Mouse (Mus musculus) embryonic stem cell, embryonic (primary cell): ENCODE data around the gene Plau.

Experiments used
- CTCF ChIA-PET, 4 experiments: fragments of 300-600 bp in 2 of 4; fragments of 350-600 bp in 2 of 4; sonication (Branson Sonifier 250); formaldehyde crosslinking; loops; one replicate each; lab custom pipeline; 2022; ENCODE audit warnings: inconsistent platforms in 2 of 4; lab: Charles Lee
- POLR2A ChIA-PET, 4 experiments: fragments of 300-600 bp in 2 of 4; fragments of 350-600 bp in 2 of 4; sonication (Branson Sonifier 250); formaldehyde crosslinking; loops; one replicate each; lab custom pipeline; 2022; ENCODE audit warnings: antibody characterized with exemption in 4 of 4, inconsistent platforms in 1 of 4; lab: Charles Lee

Plau gene

DNA sequence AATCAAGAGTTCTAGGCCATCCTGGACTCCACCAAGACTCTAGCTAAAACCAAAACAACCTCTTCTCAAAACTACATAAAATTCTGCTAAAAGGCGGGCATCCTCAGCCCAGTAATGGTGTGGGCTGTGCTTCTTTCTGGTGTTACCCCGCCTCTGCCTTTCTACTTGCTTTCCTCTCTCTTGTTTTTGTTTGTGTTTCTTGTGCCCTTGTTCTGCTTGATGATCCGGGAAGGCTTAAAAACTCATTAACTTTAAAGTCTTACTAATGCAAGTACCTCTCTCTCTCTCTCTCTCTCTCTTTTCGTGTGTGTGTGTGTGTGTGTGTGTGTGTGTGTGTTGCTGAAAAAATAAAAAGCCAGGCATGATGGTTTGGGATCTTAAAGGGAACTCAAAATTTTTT, 13.3 kb downstream of the Plau start:
- POLR2A ChIA-PET = interaction anchor here in 2 of 4 experiments (0.8 to 1.4 kb wide), 4 partner anchors 18 to 212 kb away, joined by 3 to 5 read pairs (median 4); partner anchors contain the start of genes Adk (in 1 of the 2), Ap3m1 (in 1 of the 2) and Vcl (in 1 of the 2)
- CTCF ChIA-PET = no interaction called here

DNA sequence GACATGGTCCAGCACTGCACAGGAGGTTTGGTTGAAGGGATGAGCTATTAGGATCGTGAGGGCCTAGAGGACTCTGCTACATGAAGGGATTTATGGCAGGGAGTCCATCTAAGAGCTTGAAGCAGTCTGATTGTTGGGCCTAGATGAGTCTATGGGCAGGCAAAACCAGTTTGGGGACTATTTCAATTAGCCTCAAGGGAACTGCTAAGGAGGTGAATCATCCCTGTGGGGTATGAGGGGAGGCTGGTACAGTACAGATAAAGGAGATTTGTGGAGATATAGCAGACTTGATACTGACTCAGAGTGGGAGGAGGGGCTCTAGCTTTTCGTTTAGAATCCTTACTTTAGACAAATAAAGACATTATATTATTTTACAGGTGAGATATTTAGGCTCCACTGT, 14.0 kb downstream of the Plau start:
- ChIA-PET POLR2A (interaction anchor here in 3 of 4 experiments (0.5 to 1.4 kb wide), 7 partner anchors 19 to 622 kb away, joined by 3 to 5 read pairs (median 3); partner anchors contain the start of genes Vcl (in 2 of the 3), Adk (in 1 of the 3) and Ap3m1 (in 1 of the 3)), CTCF (interaction anchor here in 1 of 4 experiments (0.6 kb wide), 1 partner anchor 199 kb away, joined by 3 read pairs; no protein-coding TSS in a partner anchor)

DNA sequence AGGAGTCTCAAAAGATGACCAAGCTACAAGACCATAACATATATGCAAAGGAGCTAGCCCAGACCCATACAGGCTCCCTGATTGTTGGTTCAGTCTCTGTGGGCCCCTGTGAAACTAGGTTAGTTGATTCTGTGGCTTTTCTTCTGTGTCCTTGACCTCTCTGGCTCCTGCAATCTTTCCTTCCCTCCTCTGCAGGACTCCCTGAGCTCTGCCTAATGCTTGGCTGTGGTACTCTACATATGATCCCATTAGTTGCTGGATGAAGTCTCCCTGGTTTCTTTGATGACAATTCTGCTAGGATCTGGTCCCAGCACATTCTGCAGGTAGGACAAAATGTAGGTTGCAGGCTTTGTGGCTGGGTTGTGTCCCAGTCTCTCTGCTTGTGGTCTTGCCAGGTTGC, 15.3 kb downstream of the Plau start:
- ChIA-PET CTCF (no interaction called here), POLR2A (interaction anchor here in 1 of 4 experiments (0.5 kb wide), 1 partner anchor 90 kb away, joined by 3 read pairs; no protein-coding TSS in a partner anchor)

DNA sequence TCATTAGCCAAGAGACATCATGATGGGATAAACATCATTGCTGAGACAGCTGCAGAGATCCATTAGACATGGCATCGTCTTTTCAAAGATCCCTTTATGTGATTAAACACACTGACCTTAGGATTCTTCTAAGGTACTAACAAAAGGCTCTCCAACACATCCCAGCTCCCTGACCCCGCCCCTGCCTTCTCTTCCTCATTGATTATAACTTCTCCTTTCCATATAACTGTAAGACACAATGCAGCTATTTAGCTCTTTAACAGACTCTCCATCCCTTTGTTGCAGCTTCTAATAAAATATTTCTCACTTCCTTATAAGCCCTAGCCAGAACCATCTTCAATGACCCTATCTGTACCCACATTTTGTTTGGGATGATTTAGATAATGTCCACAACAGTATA, 24.7 kb downstream of the Plau start:
- ChIA-PET POLR2A (interaction anchor here in 3 of 4 experiments (0.9 to 1.3 kb wide), 3 partner anchors 14 to 68 kb away, joined by 3 to 6 read pairs (median 5); no protein-coding TSS in a partner anchor), CTCF (interaction anchor here in 1 of 4 experiments (1.1 kb wide), 1 partner anchor 58 kb away, joined by 3 read pairs; no protein-coding TSS in a partner anchor)

DNA sequence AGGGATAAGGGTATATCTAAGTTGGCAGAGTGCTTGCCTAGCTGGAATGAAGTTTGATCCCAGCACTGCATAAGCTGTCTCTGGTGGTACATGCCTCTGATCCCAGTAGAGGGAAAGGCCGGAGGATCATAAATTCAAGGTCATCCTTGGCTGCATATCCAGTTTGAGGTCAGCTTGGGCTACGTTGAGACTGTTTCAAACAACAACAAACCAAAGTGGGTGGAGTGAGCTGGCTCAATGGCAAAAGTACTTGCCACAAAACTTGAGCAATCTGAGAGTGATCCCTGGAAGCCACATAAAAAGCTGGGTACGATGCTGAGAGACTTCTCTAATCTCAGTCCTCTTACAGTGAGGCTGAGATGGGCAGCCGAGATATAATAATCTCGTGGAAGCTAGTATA, 25.1 kb downstream of the Plau start:
- POLR2A ChIA-PET = interaction anchor here in 3 of 4 experiments (0.9 to 1.3 kb wide), 3 partner anchors 15 to 67 kb away, joined by 3 to 6 read pairs (median 5); no protein-coding TSS in a partner anchor
- CTCF ChIA-PET = interaction anchor here in 3 of 4 experiments (0.6 to 1.1 kb wide), 3 partner anchors 58 to 817 kb away, joined by 3 to 4 read pairs (median 4); no protein-coding TSS in a partner anchor

DNA sequence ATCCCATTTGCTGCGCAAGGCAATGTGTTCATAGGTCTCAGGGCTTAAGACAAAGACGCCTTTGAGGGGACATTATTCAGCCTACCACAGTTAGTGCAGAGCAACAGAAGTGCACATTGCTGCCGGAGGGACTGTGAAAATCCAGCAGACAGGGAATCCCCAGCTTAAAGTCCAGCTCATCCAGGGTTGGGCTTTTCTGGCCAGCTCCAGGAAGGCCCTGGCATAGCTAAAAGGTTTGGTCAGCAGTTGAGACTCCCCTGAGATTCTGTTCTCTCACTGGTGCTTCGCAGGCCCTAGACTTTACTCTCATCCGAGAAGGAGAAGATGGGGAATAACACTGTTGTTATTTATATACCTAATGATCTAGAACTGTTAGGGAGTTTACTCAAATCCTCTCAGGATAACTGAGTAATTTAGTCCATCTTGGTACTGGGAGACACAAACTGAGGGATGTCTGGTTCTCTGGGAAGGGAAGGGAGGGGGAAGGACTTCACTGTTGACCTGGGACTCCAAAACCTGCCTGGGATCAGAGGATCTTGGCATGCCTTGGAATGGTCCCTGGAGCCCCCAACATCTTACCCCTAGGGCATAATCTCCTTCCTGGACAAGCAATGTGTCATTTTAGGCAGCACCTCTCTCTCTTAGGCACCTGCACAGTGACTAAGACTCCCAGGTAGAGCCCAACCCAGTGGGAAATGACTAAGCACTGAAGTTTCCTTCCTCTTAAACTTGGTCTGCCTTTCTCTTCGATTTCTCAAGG, 27.0 kb downstream of the Plau start:
- ChIA-PET POLR2A (interaction anchor here in 1 of 4 experiments (1.1 kb wide), 1 partner anchor 65 kb away, joined by 4 read pairs; the partner anchor contains the start of gene Vcl), CTCF (no interaction called here)

DNA sequence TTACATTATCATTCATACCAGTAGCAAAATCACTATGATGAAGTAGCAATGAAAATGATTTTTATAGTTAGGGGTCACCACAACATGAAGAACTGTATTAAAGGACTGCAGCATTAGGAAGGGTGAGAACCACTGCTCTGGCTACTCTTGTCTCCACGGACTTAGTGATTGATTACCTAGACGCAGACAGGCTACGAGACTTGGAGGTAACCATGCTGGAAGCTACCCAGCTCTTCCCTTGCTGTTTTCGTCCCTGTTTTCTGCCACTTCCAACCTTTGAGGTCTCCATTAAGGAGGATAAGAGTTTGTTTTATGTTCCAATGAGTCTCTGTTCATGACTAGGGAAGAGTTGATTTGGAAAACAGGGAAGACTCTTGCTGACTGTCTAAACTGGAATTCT, 27.7 kb downstream of the Plau start:
- ChIA-PET CTCF (no interaction called here), POLR2A (no interaction called here)

DNA sequence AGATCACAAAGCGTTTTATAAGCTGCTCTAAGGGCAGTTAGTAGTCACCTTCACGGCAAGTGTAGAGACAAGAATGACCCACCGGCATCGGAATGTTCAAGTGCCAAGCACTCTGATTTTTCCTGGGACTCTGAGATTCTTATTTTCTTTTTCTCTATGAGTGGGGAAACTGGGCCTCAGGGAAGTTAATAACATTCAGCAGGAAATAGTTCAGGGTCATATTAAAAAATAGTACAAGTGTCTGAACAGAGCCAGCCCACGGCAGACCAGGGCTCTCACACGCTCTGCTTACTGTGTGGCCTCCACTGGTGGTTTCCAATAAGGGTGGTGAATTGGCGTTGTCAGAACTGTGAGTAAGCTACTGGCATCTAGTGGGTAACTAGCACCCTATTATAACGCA, 29.1 kb downstream of the Plau start:
- ChIA-PET CTCF (interaction anchor here in 2 of 4 experiments (0.8 to 1.0 kb wide), 2 partner anchors 19 to 20 kb away, joined by 3 read pairs; no protein-coding TSS in a partner anchor), POLR2A (interaction anchor here in 2 of 4 experiments (0.6 to 2.0 kb wide), 4 partner anchors 9 to 600 kb away, joined by 3 to 5 read pairs (median 4); no protein-coding TSS in a partner anchor)

DNA sequence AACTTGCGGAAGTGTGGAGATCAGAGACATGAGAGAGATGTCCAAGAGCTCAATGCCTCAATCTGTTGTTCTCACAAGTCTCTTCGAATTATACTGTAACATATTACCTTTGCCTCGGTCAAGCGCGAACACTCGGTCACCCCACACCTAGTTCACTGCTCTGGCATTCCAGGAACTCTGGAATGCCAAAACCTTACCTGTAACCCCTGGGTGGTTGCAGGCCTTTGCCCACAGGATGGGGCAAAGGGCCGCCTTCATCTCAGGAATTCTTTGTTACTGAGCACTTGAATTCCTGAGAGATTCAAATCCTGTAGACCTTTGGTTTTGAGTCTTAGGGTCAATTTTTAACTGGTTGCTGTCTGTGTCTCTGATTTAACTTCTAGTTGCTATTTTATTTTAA, 29.9 kb downstream of the Plau start:
- ChIA-PET POLR2A (interaction anchor here in 1 of 4 experiments (0.6 to 2.0 kb wide), 3 partner anchors 20 to 601 kb away, joined by 3 to 5 read pairs (median 4); no protein-coding TSS in a partner anchor), CTCF (interaction anchor here in 2 of 4 experiments (0.8 to 1.0 kb wide), 3 partner anchors 19 to 63 kb away, joined by 3 read pairs; no protein-coding TSS in a partner anchor)

DNA sequence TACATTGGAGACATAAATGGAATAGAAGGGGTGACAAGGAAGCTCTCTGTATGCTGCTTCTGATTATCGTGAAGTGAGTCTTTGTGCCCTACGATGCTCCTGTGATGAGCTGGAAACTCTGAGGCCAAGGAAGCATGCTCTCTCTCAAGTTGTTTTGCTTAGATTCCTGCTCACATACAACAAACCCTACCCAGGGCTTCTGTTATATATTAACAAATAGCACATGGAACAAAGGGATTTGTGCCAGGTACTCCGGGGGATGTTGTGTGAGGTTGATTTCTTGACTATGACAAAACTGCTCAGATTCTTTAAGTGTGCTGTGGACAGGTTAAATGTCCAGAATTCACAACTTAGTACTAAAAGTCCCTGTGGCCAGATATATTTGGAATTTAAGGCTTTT, 33.6 kb downstream of the Plau start:
- CTCF ChIA-PET = interaction anchor here in 2 of 4 experiments (0.6 to 1.4 kb wide), 2 partner anchors 66 to 67 kb away, joined by 3 to 7 read pairs; no protein-coding TSS in a partner anchor
- POLR2A ChIA-PET = interaction anchor here in 1 of 4 experiments (0.6 to 1.2 kb wide), 3 partner anchors 22 to 316 kb away, joined by 3 to 4 read pairs (median 3); no protein-coding TSS in a partner anchor

DNA sequence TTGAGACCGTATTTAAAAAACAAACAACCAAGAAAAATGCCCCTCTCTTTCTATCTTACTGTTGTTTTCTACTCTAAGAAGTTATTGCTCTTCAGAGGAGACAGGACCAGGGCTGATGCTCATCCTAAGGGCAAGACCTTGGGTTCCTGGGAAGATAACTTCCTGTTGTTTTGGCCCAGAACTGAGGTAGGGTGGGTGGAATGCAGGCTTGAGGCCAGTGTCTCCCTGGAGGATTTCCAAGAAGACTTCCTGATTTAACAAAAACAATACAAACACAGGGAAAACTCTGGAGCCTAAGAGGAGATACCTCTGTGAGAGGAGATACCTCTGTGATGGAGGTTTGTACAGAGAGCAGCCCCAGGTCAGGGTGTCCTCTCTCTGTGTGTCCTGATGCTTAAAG, 35.0 kb downstream of the Plau start:
- POLR2A ChIA-PET = interaction anchor here in 1 of 4 experiments (3.4 kb wide), 1 partner anchor 67 kb away, joined by 17 read pairs; no protein-coding TSS in a partner anchor

DNA sequence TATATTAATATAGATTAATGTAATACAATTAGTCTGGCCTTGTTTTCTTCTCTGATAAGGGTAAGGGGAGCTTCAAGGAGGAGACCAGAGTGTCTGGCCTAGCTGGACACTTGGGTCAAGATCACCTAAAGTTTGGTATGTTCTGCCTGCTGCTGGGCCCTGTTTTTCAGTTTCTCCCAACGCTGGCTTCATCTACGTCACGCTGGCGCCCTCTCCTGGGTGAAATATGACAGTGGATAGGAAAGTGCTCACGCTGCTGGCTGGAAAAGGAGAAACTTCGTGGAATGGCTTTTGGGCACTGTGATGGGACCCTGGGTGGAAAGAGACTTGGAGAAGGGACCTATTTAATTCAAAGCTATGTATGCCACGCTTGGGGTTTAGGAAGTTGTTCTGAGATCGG, 36.8 kb downstream of the Plau start:
- ChIA-PET POLR2A (interaction anchor here in 2 of 4 experiments (0.7 to 3.4 kb wide), 6 partner anchors 27 to 136 kb away, joined by 3 to 17 read pairs (median 5); partner anchors contain the start of gene Vcl (in 1 of the 2)), CTCF (interaction anchor here (0.6 to 1.8 kb wide), 12 partner anchors 13 to 149 kb away, joined by 3 to 22 read pairs (median 4); no protein-coding TSS in a partner anchor)

More for the DNA sequence above, 35.0 kb downstream of the Plau start:
- CTCF ChIA-PET = interaction anchor here in 3 of 4 experiments (1.0 to 1.4 kb wide), 3 partner anchors 68 to 73 kb away, joined by 4 to 6 read pairs (median 5); no protein-coding TSS in a partner anchor

DNA sequence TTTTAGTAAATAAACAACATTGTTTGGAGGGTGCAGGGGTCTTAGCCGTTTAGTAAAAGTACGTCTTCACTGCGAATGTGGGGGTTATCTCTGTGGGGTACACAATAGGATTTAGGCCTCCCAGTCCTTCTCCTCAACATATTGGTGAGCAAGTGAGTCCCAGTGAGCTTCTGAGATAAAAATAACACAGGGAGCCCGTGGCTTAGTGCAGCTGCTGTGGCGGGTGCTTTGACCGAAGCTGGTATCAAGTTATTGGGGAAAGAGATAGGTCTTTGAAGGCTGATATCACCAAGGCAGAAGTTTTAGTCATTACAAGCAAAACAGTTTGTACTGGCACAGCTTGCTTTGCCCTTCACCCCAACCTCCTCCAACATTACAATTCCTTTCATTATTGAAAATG, 37.5 kb downstream of the Plau start:
- POLR2A ChIA-PET = interaction anchor here (0.7 to 3.4 kb wide), 7 partner anchors 28 to 70 kb away, joined by 3 to 17 read pairs (median 4); partner anchors contain the start of gene Vcl (in 2 of the 4)
- CTCF ChIA-PET = interaction anchor here (0.5 to 1.8 kb wide), 15 partner anchors 12 to 150 kb away, joined by 3 to 22 read pairs (median 4); no protein-coding TSS in a partner anchor

DNA sequence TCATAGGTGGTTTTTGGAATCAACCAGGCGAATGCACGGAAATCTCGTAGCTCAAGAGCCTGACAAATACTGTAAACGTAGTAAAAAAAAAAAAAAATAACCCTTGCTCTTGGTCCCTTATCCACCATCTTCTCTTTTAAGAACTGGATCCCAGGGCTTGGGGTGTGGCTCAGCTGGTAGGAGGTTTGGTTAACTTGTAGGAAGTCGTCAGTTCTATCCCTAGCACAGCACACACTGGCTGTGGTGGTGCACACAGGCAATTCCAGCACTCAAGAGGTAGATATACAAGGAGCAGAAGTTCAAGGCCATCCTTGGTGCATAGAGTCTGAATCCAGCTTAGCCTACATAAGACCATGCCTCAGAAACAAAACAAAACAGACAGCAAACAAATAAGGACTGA, 48.2 kb downstream of the Plau start:
- POLR2A ChIA-PET = interaction anchor here in 2 of 4 experiments (0.6 to 4.4 kb wide), 9 partner anchors 15 to 140 kb away, joined by 3 to 32 read pairs (median 5); partner anchors contain the start of gene Vcl (in 2 of the 2)
- CTCF ChIA-PET = interaction anchor here (0.6 to 2.3 kb wide), 10 partner anchors 13 to 863 kb away, joined by 3 to 10 read pairs (median 4); partner anchors contain the start of genes Adk (in 1 of the 4) and Ap3m1 (in 1 of the 4)

DNA sequence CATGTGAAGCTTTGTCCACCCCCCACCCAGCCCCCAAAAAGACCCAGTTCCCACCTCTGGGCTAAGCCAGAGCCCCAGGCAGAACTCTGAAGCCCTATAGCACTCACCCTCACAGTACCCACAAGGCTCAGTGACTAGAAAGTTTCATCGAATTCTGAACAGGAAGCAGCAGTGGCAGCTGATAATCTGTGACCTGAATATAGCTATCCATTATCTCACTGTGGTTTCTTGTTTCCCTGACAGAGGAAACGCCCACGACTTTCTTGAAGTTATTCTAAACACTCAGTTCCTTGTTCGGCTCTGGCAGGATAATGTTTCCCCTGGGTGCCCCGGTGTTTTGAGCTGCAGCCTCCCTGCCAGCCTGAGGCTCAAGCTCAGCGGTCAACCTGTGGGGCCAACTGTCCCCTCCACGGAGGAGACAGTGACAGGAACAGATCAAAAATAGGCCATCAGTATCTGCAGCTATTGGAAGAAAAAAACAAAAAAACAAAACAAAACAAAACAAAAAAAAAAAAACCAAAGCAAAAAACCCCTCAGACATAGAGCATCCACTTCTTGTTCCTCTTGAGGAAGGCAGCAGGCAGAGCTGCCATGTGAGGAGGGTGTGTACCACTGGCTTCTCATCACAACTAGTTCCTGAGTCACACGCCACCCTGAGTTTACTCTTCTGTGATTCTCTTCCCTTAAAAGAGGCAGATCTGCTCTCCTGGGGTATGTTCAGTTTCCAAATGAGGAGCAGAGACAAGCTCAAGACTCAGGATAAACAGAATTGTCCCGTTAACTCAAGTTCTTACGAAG, 48.8 kb downstream of the Plau start:
- ChIA-PET CTCF (interaction anchor here (0.6 to 2.3 kb wide), 17 partner anchors 10 to 862 kb away, joined by 3 to 10 read pairs (median 3); partner anchors contain the start of genes Adk (in 1 of the 4) and Ap3m1 (in 1 of the 4)), POLR2A (interaction anchor here in 3 of 4 experiments (0.7 to 4.4 kb wide), 15 partner anchors 15 to 661 kb away, joined by 3 to 32 read pairs (median 4); partner anchors contain the start of genes Vcl (in 2 of the 3) and Camk2g (in 1 of the 3))

DNA sequence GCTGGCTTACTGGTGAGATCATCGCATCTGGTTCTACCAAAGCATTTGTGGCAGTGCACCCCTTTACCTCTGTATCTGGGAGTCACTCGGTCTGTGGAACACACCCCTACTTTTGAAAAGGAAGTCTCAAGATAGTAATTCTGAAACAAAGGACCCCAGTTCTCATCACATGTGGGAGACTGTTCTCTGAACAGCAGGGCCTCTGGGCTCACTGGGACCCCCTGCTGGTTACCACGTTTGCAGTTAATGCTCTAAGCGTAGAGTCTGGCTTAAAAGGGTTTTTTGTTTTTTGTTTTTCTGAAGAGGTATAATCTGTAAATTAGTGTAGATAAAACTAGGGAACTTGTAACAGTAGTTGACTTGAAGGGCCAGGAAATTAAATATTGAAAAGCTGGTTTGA, 49.8 kb downstream of the Plau start:
- POLR2A ChIA-PET = interaction anchor here in 2 of 4 experiments (0.7 to 4.4 kb wide), 10 partner anchors 36 to 129 kb away, joined by 3 to 32 read pairs (median 4); partner anchors contain the start of genes Vcl (in 2 of the 2) and Camk2g (in 1 of the 2)
- CTCF ChIA-PET = interaction anchor here (0.8 to 2.3 kb wide), 9 partner anchors 10 to 205 kb away, joined by 3 to 10 read pairs (median 3); no protein-coding TSS in a partner anchor
